Mouse (Mus musculus): ENCODE measurements around the gene Cd7. TPM values are rescaled to one million over a fixed set of nuclear protein-coding genes. Genes with fewer than 3 reads are reported as not detected.

The Cd7 gene
- polyA plus RNA-seq, 1 experiment from 2014 or later: 0.74 TPM

DNA sequence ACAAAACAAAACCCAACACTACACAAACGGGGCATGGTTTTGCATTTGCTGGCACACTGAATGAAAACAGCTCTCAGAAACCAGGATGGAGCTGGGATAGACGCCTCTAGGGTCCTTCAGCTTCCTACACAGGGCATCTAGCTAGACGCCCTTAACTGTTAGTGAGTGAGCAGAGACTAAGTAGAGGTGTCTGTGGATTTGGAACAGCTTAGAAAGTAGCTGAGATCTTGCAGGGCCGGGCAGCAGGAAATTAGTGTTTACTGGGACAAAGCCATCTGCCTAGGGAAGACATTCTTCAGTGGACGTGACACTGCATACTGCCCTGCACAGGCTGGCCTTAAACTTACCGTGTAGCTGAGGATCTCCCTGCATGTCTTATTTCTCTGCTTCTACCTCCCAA is 23.7 kb downstream of the Cd7 start:
- Histone ChIP-seq H3K36me3 (no peaks in the 10 kb centered on the region), H3K9me3 (replicated peaks) (no peaks in the 10 kb centered on the region), H3K4me1 (replicated peaks) (peaks cover 10% of the 10 kb centered on the region), H3K4me3 (no peak overlapping the region), H3K27me3 (no peaks in the 10 kb centered on the region), H3K9ac (no peak overlapping the region), H3K27ac (peak overlapping the region; percentile 51), H3K4me2 (0 out of 2 replicates have a peak overlapping the region, but pooled peaks have one; percentile 64)
- WGBS: 37% methylated on average over 6 of the region's 6 CpGs
- ATAC-seq (replicated peaks; ENCODE audit: insufficient number of reproducible peaks, insufficient read depth, low FRiP score, low read depth): no peak

GRCm38 (mm10) chr11:121014896-121015300 is 24.3 kb downstream of the Cd7 start:
- Histone ChIP-seq H3K27me3 (no peaks in the 10 kb centered on the region), H3K4me2 (peak overlapping the region; percentile 64), H3K27ac (peak overlapping the region; percentile 43; the same call in 1 of the 2 replicates), H3K36me3 (no peaks in the 10 kb centered on the region), H3K9ac (0 out of 2 replicates have a peak overlapping the region, but pooled peaks have one; percentile 33), H3K4me1 (replicated peaks) (peaks cover 10% of the 10 kb centered on the region), H3K9me3 (replicated peaks) (no peaks in the 10 kb centered on the region), H3K4me3 (peak overlapping the region; percentile 36)
- WGBS: 35% methylated on average over 19 of the region's 19 CpGs
- peak; percentile 31; the same call in 1 of the 2 replicates for ATAC-seq (replicated peaks; ENCODE audit: insufficient number of reproducible peaks, insufficient read depth, low FRiP score, low read depth)

- Histone ChIP-seq H3K4me1 (replicated peaks) (peaks cover 10% of the 10 kb centered on the region), H3K4me3 (no peak overlapping the region), H3K4me2 (no peak overlapping the region), H3K36me3 (no peaks in the 10 kb centered on the region), H3K9me3 (replicated peaks) (no peaks in the 10 kb centered on the region), H3K9ac (no peak overlapping the region), H3K27me3 (no peaks in the 10 kb centered on the region), H3K27ac (no peak overlapping the region)
- no peak for ATAC-seq (replicated peaks; ENCODE audit: insufficient number of reproducible peaks, insufficient read depth, low FRiP score, low read depth)
- WGBS: 77% methylated on average over 7 of the region's 7 CpGs
Measured at GRCm38 (mm10) chr11:121013656-121014055, 25.6 kb downstream of the Cd7 start.

DNA sequence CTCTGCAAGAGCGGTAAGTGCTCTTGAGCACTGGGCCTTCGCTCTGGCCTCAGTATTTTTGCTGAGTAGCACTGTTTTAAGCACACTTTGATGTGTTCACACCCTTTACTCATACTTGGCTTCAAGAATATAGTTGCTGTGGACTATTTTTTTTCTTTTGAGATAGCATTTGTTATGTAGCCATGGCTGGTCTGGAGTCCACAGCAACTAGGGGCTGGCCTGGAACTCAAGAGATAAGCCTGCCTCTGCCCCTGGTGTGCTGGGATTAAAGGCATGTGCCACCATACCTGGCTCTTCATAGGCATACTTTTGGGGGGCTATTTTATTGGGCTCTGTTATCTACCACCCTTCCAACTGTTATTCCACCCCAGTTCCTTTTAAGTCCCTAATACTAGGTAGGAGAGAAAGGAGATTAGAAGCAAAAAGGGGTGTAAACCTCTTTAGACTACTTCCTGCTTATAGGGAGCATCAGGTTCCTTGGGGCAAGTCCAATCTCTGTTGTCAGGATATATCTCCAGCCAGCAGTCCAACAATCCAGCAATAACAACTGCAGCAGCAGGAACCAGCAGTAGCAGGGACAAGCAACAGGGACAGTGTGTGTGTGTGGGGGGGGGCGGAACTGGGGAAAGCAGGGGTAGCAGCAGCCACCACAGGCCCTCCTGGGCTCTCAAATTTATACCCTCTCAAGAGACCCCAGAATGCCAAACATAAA is 29.0 kb downstream of the Cd7 start:
- ATAC-seq (replicated peaks; ENCODE audit: insufficient number of reproducible peaks, insufficient read depth, low FRiP score, low read depth): no peak
- WGBS: 92% methylated on average over 3 of the region's 3 CpGs
- Histone ChIP-seq H3K9me3 (replicated peaks) (no peaks in the 10 kb centered on the region), H3K4me2 (no peak overlapping the region), H3K4me1 (replicated peaks) (peaks cover 5% of the 10 kb centered on the region), H3K9ac (no peak overlapping the region), H3K27me3 (no peaks in the 10 kb centered on the region), H3K4me3 (no peak overlapping the region), H3K27ac (no peak overlapping the region), H3K36me3 (no peaks in the 10 kb centered on the region)

DNA sequence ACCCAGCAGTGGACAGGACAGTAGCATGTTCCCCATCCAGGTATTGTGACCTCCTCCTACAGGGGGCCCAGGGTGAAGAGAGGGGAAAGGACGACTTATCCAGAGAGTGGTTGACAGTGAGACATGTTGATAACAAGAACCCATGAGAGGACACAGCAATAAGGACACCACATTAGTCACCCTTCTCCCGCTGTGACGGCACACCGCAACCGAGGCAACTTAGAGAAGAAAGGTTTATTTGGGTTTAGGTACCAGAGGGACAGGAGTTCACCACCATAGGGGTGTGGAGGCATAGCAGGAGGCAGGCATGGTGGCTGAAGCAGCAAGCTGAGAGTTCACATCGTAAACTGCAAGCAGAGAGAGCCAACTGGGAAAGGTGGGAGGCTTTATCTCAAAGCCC is 33.0 kb downstream of the Cd7 start:
- H3K27ac ChIP-seq: no peak overlapping the region
- H3K9ac ChIP-seq: no peak overlapping the region
- H3K27me3 ChIP-seq: no peaks in the 10 kb centered on the region
- H3K9me3 ChIP-seq (replicated peaks): no peaks in the 10 kb centered on the region
- H3K4me2 ChIP-seq: no peak overlapping the region
- ATAC-seq (replicated peaks; ENCODE audit: insufficient number of reproducible peaks, insufficient read depth, low FRiP score, low read depth): no peak
- no peak overlapping the region for H3K4me3 ChIP-seq
- peaks cover 5% of the 10 kb centered on the region; the same call in 1 of the 2 replicates for H3K4me1 ChIP-seq (replicated peaks)
- H3K36me3 ChIP-seq: no peaks in the 10 kb centered on the region
- WGBS: 65% methylated on average over 6 of the region's 6 CpGs

DNA sequence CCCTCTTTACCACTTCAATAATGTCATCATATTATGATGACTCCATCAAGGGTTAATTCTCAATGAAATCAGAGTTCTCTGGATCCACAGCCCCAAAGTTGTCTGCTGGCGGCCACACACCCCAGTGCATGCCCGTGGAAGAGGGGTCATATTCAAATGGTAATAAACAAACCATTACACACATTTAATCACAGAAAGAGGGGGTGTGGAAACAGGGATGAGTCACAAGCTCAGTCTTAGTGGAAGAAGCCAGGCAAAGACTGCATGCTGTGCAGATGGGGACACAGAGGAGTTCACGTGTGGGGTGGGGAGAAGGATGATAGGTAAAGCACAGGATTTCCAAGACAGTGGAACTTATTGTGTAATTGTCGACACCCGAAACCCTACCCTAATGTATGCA is 34.9 kb downstream of the Cd7 start:
- WGBS: 55% methylated on average over 5 of the region's 5 CpGs
- no peaks in the 10 kb centered on the region for H3K9me3 ChIP-seq (replicated peaks)
- peaks cover 5% of the 10 kb centered on the region; the same call in 1 of the 2 replicates for H3K4me1 ChIP-seq (replicated peaks)
- no peaks in the 10 kb centered on the region for H3K36me3 ChIP-seq
- H3K9ac ChIP-seq: no peak overlapping the region
- no peaks in the 10 kb centered on the region for H3K27me3 ChIP-seq
- H3K4me3 ChIP-seq: no peak overlapping the region
- no peak overlapping the region for H3K27ac ChIP-seq
- ATAC-seq (replicated peaks; ENCODE audit: insufficient number of reproducible peaks, insufficient read depth, low FRiP score, low read depth): no peak
- H3K4me2 ChIP-seq: no peak overlapping the region

DNA sequence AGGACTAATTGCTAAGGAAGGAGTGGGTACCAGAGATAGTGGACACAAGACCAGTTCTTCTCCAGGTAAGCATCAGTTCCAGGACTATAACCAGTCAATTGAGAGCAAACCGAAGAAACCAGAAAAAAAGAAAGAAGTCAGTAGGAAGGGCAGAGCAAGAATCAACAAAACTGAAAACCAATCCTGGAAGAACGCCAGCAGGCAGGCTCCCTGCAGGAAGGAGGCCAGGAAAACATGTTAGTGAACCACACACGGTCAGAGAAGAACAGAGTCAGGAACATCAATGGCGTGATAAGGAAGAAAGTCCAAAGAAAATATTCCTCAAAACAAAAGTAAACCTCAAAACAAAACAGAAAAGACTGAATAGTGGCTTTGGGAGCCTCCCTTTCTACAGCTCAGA is 37.3 kb downstream of the Cd7 start:
- Histone ChIP-seq H3K36me3 (no peaks in the 10 kb centered on the region), H3K4me1 (replicated peaks) (peaks cover 5% of the 10 kb centered on the region; the same call in 1 of the 2 replicates), H3K9ac (no peak overlapping the region), H3K27ac (no peak overlapping the region), H3K4me3 (no peak overlapping the region), H3K9me3 (replicated peaks) (no peaks in the 10 kb centered on the region), H3K4me2 (no peak overlapping the region), H3K27me3 (no peaks in the 10 kb centered on the region)
- 50% methylated on average over 4 of the region's 4 CpGs for WGBS
- no peak for ATAC-seq (replicated peaks; ENCODE audit: insufficient number of reproducible peaks, insufficient read depth, low FRiP score, low read depth)

DNA sequence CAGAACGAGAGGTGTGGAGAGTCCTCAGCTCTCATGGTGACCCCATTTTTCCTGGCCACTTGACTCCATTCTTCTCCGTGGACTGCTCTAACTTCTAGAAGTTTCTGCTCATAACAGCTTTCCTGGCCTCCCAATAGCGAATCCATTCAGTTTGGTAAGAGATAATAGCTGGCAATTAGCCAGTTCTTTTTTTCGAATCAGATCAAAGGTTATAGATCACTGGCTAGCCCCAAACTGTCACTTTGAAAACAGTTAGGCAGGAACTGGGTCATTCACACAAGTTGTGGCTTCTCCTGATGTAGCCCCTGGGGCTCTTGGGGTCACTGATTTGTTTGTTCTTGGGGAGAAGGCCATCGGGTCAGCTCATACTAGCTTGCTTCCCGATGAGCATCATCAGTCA is 44.5 kb downstream of the Cd7 start:
- no peak overlapping the region for H3K4me2 ChIP-seq
- 78% methylated on average over 6 of the region's 6 CpGs for whole genome bisulfite sequencing
- H3K4me1 ChIP-seq (replicated peaks): peaks cover 28% of the 10 kb centered on the region
- no peak overlapping the region for H3K27ac ChIP-seq
- H3K4me3 ChIP-seq: no peak overlapping the region
- no peaks in the 10 kb centered on the region for H3K36me3 ChIP-seq
- ATAC-seq (replicated peaks; ENCODE audit: insufficient number of reproducible peaks, insufficient read depth, low FRiP score, low read depth): no peak
- H3K9ac ChIP-seq: no peak overlapping the region
- no peaks in the 10 kb centered on the region for H3K9me3 ChIP-seq (replicated peaks)
- H3K27me3 ChIP-seq: no peaks in the 10 kb centered on the region

GRCm38 (mm10) chr11:120993586-120993985 is 45.6 kb downstream of the Cd7 start:
- H3K9me3 ChIP-seq (replicated peaks): no peaks in the 10 kb centered on the region
- H3K4me1 ChIP-seq (replicated peaks): peaks cover 40% of the 10 kb centered on the region
- no peak overlapping the region for H3K9ac ChIP-seq
- no peak overlapping the region for H3K27ac ChIP-seq
- H3K36me3 ChIP-seq: no peaks in the 10 kb centered on the region
- 64% methylated on average over 5 of the region's 5 CpGs for WGBS
- no peaks in the 10 kb centered on the region for H3K27me3 ChIP-seq
- no peak overlapping the region for H3K4me3 ChIP-seq
- ATAC-seq (replicated peaks; ENCODE audit: insufficient number of reproducible peaks, insufficient read depth, low FRiP score, low read depth): no peak
- no peak overlapping the region for H3K4me2 ChIP-seq

GRCm38 (mm10) chr11:120993080-120993479 is 46.1 kb downstream of the Cd7 start:
- H3K27ac ChIP-seq: no peak overlapping the region
- no peaks in the 10 kb centered on the region for H3K36me3 ChIP-seq
- ATAC-seq (replicated peaks; ENCODE audit: insufficient number of reproducible peaks, insufficient read depth, low FRiP score, low read depth): no peak
- H3K9me3 ChIP-seq (replicated peaks): no peaks in the 10 kb centered on the region
- no peaks in the 10 kb centered on the region for H3K27me3 ChIP-seq
- H3K4me2 ChIP-seq: no peak overlapping the region
- 92% methylated on average over 3 of the region's 3 CpGs for WGBS
- H3K4me3 ChIP-seq: no peak overlapping the region
- no peak overlapping the region for H3K9ac ChIP-seq
- peaks cover 45% of the 10 kb centered on the region for H3K4me1 ChIP-seq (replicated peaks)

GRCm38 (mm10) chr11:120991791-120992190 is 47.4 kb downstream of the Cd7 start:
- Histone ChIP-seq H3K4me1 (replicated peaks) (peaks cover 54% of the 10 kb centered on the region), H3K27me3 (no peaks in the 10 kb centered on the region), H3K27ac (peak overlapping the region; percentile 96), H3K4me3 (peak overlapping the region; percentile 96), H3K9me3 (replicated peaks) (no peaks in the 10 kb centered on the region), H3K4me2 (peak overlapping the region; percentile 69), H3K9ac (peak overlapping the region; percentile 56), H3K36me3 (no peaks in the 10 kb centered on the region; the same call in 1 of the 2 replicates)
- no peak for ATAC-seq (replicated peaks; ENCODE audit: insufficient number of reproducible peaks, insufficient read depth, low FRiP score, low read depth)
- 55% methylated on average over 3 of the region's 3 CpGs for WGBS

Data from heart, embryonic 15.5 days (tissue).